Mouse (Mus musculus) MEL (cell line): ENCODE results near the gene Klb. TPM values are rescaled to one million over a fixed set of nuclear protein-coding genes. Genes with fewer than 3 reads are reported as not detected.

Source experiments
- DNase-seq: peaks from one replicate; pipeline ENCODE4 v3.0.0; 2011; ENCODE audit warnings: low read depth, low spot score
- H3K27ac ChIP-seq: 2 replicates; pipeline ENCODE4 v1.5.1; 2012; ENCODE audit warnings: low read depth, mild to moderate bottlenecking, control low read depth, low read length, moderate library complexity; ENCODE audit not compliant: control insufficient read depth
- H3K27me3 ChIP-seq, 2 experiments: fragments of 150-350 bp in 1 of 2; sonication (generic) in 1 of 2; 2 replicates each; pipeline ENCODE4 v1.6.1; 2012; ENCODE audit warnings: low read length in 2 of 2, mild to moderate bottlenecking in 2 of 2, improper control_type of control experiment in 1 of 2, moderate library complexity in 1 of 2; ENCODE audit not compliant: insufficient read depth in 2 of 2, control insufficient read depth in 1 of 2
- H3K36me3 ChIP-seq, 2 experiments: 2 replicates each; pipeline ENCODE4 v1.6.1; 2012 to 2014; ENCODE audit warnings: low read length in 2 of 2, improper control_type of control experiment in 1 of 2, inconsistent platforms in 1 of 2, mild to moderate bottlenecking in 1 of 2; ENCODE audit not compliant: insufficient read depth in 2 of 2, control insufficient read depth in 1 of 2
- H3K4me1 ChIP-seq, 2 experiments: fragments of 150-350 bp in 1 of 2; sonication (generic) in 1 of 2; 2 replicates each; pipeline ENCODE4 v1.6.1; 2012; ENCODE audit warnings: low read length in 2 of 2, improper control_type of control experiment in 1 of 2, mild to moderate bottlenecking in 1 of 2; ENCODE audit not compliant: insufficient read depth in 2 of 2, control insufficient read depth in 1 of 2
- H3K4me3 ChIP-seq, 2 experiments: fragments of 150-350 bp in 1 of 2; sonication (generic) in 1 of 2; 2 replicates each; pipeline ENCODE4 v1.5.1; 2012; ENCODE audit warnings: low read depth in 2 of 2, low read length in 2 of 2, mild to moderate bottlenecking in 2 of 2, moderate library complexity in 2 of 2, control low read depth in 1 of 2, improper control_type of control experiment in 1 of 2; ENCODE audit not compliant: control insufficient read depth in 1 of 2, insufficient read depth in 1 of 2
- H3K79me2 ChIP-seq: 2 replicates; pipeline ENCODE4 v1.6.1; 2012; ENCODE audit warnings: mild to moderate bottlenecking, low read length, moderate library complexity; ENCODE audit not compliant: control insufficient read depth, poor library complexity, insufficient read depth
- H3K9ac ChIP-seq: 2 replicates; pipeline ENCODE4 v1.6.1; 2012; ENCODE audit warnings: low read depth, mild to moderate bottlenecking, control low read depth, low read length, moderate library complexity; ENCODE audit not compliant: control insufficient read depth, poor library complexity, severe bottlenecking
- H3K9me3 ChIP-seq: fragments of 150-350 bp; sonication (generic); replicated peaks from 2 replicates; pipeline ENCODE4 v1.6.1; 2012; ENCODE audit warnings: mild to moderate bottlenecking, low read length, improper control_type of control experiment, moderate library complexity; ENCODE audit not compliant: insufficient read depth
- CHD1 ChIP-seq: IDR thresholded peaks from 2 replicates; pipeline ENCODE4 v1.6.1; 2012; ENCODE audit warnings: low read depth, mild to moderate bottlenecking, inconsistent platforms, low read length, improper control_type of control experiment
- CHD2 ChIP-seq: IDR thresholded peaks from 2 replicates; pipeline ENCODE4 v1.6.1; 2011; ENCODE audit warnings: low read length, improper control_type of control experiment
- EP300 ChIP-seq, 2 experiments: IDR thresholded peaks; 2 replicates each; pipeline ENCODE4 v1.6.1; 2011; ENCODE audit warnings: improper control_type of control experiment in 2 of 2, low read length in 2 of 2, low read depth in 1 of 2, mild to moderate bottlenecking in 1 of 2
- ETS1 ChIP-seq: IDR thresholded peaks from 2 replicates; pipeline ENCODE4 v1.6.1; 2012; ENCODE audit warnings: low read depth, mild to moderate bottlenecking, inconsistent platforms, low read length, improper control_type of control experiment, moderate library complexity
- JUND ChIP-seq: IDR thresholded peaks from 2 replicates; pipeline ENCODE4 v1.6.1; 2011; ENCODE audit warnings: low read depth, mild to moderate bottlenecking, improper control_type of control experiment, low read length
- MAFK ChIP-seq: IDR thresholded peaks from 2 replicates; pipeline ENCODE4 v1.6.1; 2011; ENCODE audit warnings: low read depth, mild to moderate bottlenecking, low read length, improper control_type of control experiment, borderline replicate concordance
- MAZ ChIP-seq: IDR thresholded peaks from 2 replicates; pipeline ENCODE4 v1.6.1; 2012; ENCODE audit warnings: low read depth, mild to moderate bottlenecking, inconsistent platforms, low read length, improper control_type of control experiment
- MEF2A ChIP-seq: IDR thresholded peaks from 2 replicates; pipeline ENCODE4 v1.6.1; 2014; ENCODE audit warnings: low read depth, mild to moderate bottlenecking, inconsistent platforms, low read length, improper control_type of control experiment; ENCODE audit not compliant: poor library complexity, insufficient replicate concordance, severe bottlenecking; ENCODE audit errors: extremely low read depth
- MXI1 ChIP-seq: IDR thresholded peaks from 2 replicates; pipeline ENCODE4 v1.6.1; 2011; ENCODE audit warnings: mild to moderate bottlenecking, low read depth, low read length, improper control_type of control experiment
- MYC ChIP-seq: IDR thresholded peaks from 2 replicates; pipeline ENCODE4 v1.6.1; 2011; ENCODE audit warnings: low read depth, mild to moderate bottlenecking, low read length, improper control_type of control experiment, moderate library complexity
- NELFE ChIP-seq: IDR thresholded peaks from 2 replicates; pipeline ENCODE4 v1.6.1; 2011; ENCODE audit warnings: low read depth, low read length, improper control_type of control experiment
- NRF1 ChIP-seq: IDR thresholded peaks from 2 replicates; pipeline ENCODE4 v1.6.1; 2014; ENCODE audit warnings: low read depth, mild to moderate bottlenecking, inconsistent platforms, low read length, improper control_type of control experiment, moderate library complexity; ENCODE audit not compliant: poor library complexity, insufficient read depth, severe bottlenecking
- POLR2AphosphoS2 ChIP-seq: IDR thresholded peaks from 2 replicates; pipeline ENCODE4 v1.6.1; 2011; ENCODE audit warnings: low read length, improper control_type of control experiment
- USF1 ChIP-seq: IDR thresholded peaks from 2 replicates; pipeline ENCODE4 v1.6.1; 2014; ENCODE audit warnings: low read depth, mild to moderate bottlenecking, inconsistent platforms, low read length, improper control_type of control experiment, moderate library complexity
- USF2 ChIP-seq, 2 experiments: IDR thresholded peaks; 2 replicates each; pipeline ENCODE4 v1.6.1; 2011 to 2012; ENCODE audit warnings: improper control_type of control experiment in 2 of 2, low read length in 2 of 2, borderline replicate concordance in 1 of 2, inconsistent platforms in 1 of 2, low read depth in 1 of 2, mild to moderate bottlenecking in 1 of 2; ENCODE audit not compliant: insufficient read depth in 1 of 2
- ZNF384 ChIP-seq: IDR thresholded peaks from 2 replicates; pipeline ENCODE4 v1.6.1; 2012; ENCODE audit warnings: low read depth, mild to moderate bottlenecking, inconsistent platforms, low read length, improper control_type of control experiment
- polyA plus RNA-seq, 2 experiments: library from polyadenylated mRNA; stranded (reverse) in 1 of 2; unstranded in 1 of 2; fragments of >175 nt in 1 of 2; fragments of >200 nt in 1 of 2; gene quantifications; 2 replicates each; pipeline versions ENCODE4 v1.2.1 to v1.2.4; 2012; ENCODE audit warnings: low replicate concordance in 2 of 2, low read depth in 1 of 2; ENCODE audit not compliant: insufficient read length in 2 of 2, insufficient read depth in 1 of 2, missing spikeins in 1 of 2
- total RNA-seq: library from RNA; depleted of rRNA; stranded (reverse); fragments of 300-350 nt; gene quantifications from 2 replicates; pipeline ENCODE4 v1.2.3, GENCODE M21; 2012

The Klb gene
- total and polyA plus RNA-seq, 3 experiments, result 0.04 TPM; not detected in 2

DNA sequence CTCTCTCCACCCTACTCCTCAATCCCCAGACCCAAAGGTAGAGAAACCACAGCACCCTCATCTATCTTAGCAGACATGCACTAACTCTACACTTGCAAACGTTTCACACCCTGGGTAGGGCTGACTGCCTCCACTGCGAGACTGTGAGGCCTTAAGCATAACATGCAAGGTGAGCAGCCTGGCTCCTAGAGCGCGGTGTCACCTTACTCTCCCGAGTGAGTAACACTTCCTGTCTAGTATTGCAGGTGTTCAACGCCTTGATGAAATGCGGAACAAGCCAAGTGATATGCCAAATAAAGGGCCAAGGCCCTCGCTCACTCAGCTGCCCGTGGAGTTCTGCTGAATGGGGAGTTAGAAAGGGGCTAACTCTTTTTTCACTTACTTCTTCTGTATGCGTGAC, 25.9 kb upstream of the Klb start:
- Histone ChIP-seq H3K4me1 (peaks cover 9 to 12% of the 10 kb centered on the region in 2 experiments; a peak in 3 of 4 replicates), H3K9me3 (no peaks in the 10 kb centered on the region), H3K79me2 (peaks cover 17% of the 10 kb centered on the region), H3K36me3 (peaks cover 8 to 10% of the 10 kb centered on the region in 2 experiments), H3K27ac (no peak overlapping the region), H3K27me3 (no peaks in the 10 kb centered on the region), H3K9ac (no peak overlapping the region), H3K4me3 (no peak overlapping the region)
- TF ChIP-seq MAFK, result no peak
- TF ChIP-seq USF1, result no peak
- TF ChIP-seq MAZ, result no peak
- no peak for TF ChIP-seq POLR2AphosphoS2
- TF ChIP-seq CHD1, result no peak
- TF ChIP-seq ETS1, result no peak
- TF ChIP-seq JUND, result no peak
- no peak for TF ChIP-seq NRF1
- TF ChIP-seq MXI1, result no peak
- no peak for TF ChIP-seq USF2 (IDR thresholded peaks at IDR 0.05; ENCODE audit: borderline replicate concordance in 1 of 2, insufficient read depth in 1 of 2, low read depth in 1 of 2, low read length in 2 of 2)
- TF ChIP-seq MYC, result no peak
- DNase-seq, result no peak

DNA sequence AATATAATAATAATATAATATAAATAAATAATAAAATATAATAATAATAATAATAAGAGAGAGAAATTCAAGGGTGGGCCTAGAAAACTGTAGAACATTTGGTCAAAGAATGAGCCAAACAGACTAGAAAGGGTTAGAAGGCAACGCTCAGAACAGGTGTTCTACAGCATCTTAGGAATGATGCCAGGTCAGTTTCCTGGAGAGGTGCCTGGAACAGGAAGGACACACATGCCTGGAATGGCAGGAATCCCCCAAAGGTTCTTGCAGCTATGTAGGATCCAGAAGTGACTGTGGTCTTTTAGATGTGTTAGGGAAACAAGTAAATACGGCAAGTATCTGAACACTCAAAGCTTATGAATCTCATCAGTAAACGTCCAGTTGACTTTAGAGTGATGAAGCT, 23.8 kb upstream of the Klb start:
- H3K9ac ChIP-seq, result no peak overlapping the region
- H3K9me3 ChIP-seq, result no peaks in the 10 kb centered on the region
- TF ChIP-seq USF2 (IDR thresholded peaks at IDR 0.05; ENCODE audit: borderline replicate concordance in 1 of 2, insufficient read depth in 1 of 2, low read depth in 1 of 2, low read length in 2 of 2) (no peak), CHD2 (no peak), NELFE (no peak), MEF2A (no peak), EP300 (IDR thresholded peaks at IDR 0.05; ENCODE audit: low read depth in 1 of 2, low read length in 2 of 2) (no peak), ZNF384 (no peak), MYC (no peak)
- TF ChIP-seq, all 39 proteins: peak for 0
- Histone ChIP-seq H3K27ac (no peak overlapping the region), H3K4me3 (no peak overlapping the region), H3K79me2 (peaks cover 28% of the 10 kb centered on the region), H3K36me3 (peaks cover 3 to 12% of the 10 kb centered on the region in 2 experiments), H3K4me1 (peaks cover 9 to 12% of the 10 kb centered on the region in 2 experiments; a peak in 3 of 4 replicates), H3K27me3 (no peaks in the 10 kb centered on the region)
- no peak for DNase-seq
